Mouse (Mus musculus): Measurements from ENCODE around the gene Gbe1.

Gbe1 gene

GRCm38 (mm10) chr16:70313886-70314577 lies at the start of gene Gbe1:
TSS of gene Gbe1 (plus strand) at chr16:70313949.
- peak; percentile 84 for DNase-seq

GRCm38 (mm10) chr16:70310691-70311090 lies 3.1 kb upstream of the Gbe1 start:
- no peak for DNase-seq

GRCm38 (mm10) chr16:70313496-70313885 lies 258 bp upstream of the Gbe1 start:
- DNase-seq = no peak

GRCm38 (mm10) chr16:70314578-70314930 lies 805 bp downstream of the Gbe1 start:
- no peak for DNase-seq

GRCm38 (mm10) chr16:70315261-70315660 lies 1.5 kb downstream of the Gbe1 start:
- DNase-seq = no peak

- DNase-seq = no peak
These were observed 2.2 kb downstream of the Gbe1 start for GRCm38 (mm10) chr16:70315862-70316390.

- DNase-seq = no peak
These were observed 5.6 kb downstream of the Gbe1 start for GRCm38 (mm10) chr16:70319388-70319787.

GRCm38 (mm10) chr16:70320612-70321280 lies 7.0 kb downstream of the Gbe1 start:
- DNase-seq = no peak

GRCm38 (mm10) chr16:70326339-70326948 lies 12.7 kb downstream of the Gbe1 start:
- no peak for DNase-seq

GRCm38 (mm10) chr16:70328566-70328965 lies 14.8 kb downstream of the Gbe1 start:
- DNase-seq = no peak

- DNase-seq = no peak
These were observed 15.3 kb downstream of the Gbe1 start for GRCm38 (mm10) chr16:70329036-70329435.

GRCm38 (mm10) chr16:70329471-70329870 lies 15.7 kb downstream of the Gbe1 start:
- no peak for DNase-seq

- DNase-seq = no peak
These were observed 16.3 kb downstream of the Gbe1 start for GRCm38 (mm10) chr16:70330007-70330406.

- DNase-seq = no peak
These were observed 17.0 kb downstream of the Gbe1 start for GRCm38 (mm10) chr16:70330626-70331275.

- DNase-seq = no peak
These were observed 21.1 kb downstream of the Gbe1 start for GRCm38 (mm10) chr16:70334812-70335211.

- DNase-seq = no peak
These were observed 21.7 kb downstream of the Gbe1 start for GRCm38 (mm10) chr16:70335472-70335871.

GRCm38 (mm10) chr16:70337661-70338060 lies 23.9 kb downstream of the Gbe1 start:
- DNase-seq = no peak

- no peak for DNase-seq
These were observed 30.7 kb downstream of the Gbe1 start for GRCm38 (mm10) chr16:70344496-70344895.

GRCm38 (mm10) chr16:70345607-70346006 lies 31.9 kb downstream of the Gbe1 start:
- DNase-seq = no peak

GRCm38 (mm10) chr16:70350011-70350410 lies 36.3 kb downstream of the Gbe1 start:
- no peak for DNase-seq

- DNase-seq = no peak
These were observed 38.0 kb downstream of the Gbe1 start for GRCm38 (mm10) chr16:70351641-70352280.

GRCm38 (mm10) chr16:70352571-70352970 lies 38.8 kb downstream of the Gbe1 start:
- DNase-seq = no peak

- no peak for DNase-seq
These were observed 39.3 kb downstream of the Gbe1 start for GRCm38 (mm10) chr16:70353058-70353457.

Measured in right cerebral cortex, adult 18-20 months (tissue).